Mouse (Mus musculus) forebrain, embryonic 16.5 days (tissue): Measurements from ENCODE around the gene Cd40. TPM values are rescaled to one million over a fixed set of nuclear protein-coding genes. Genes with fewer than 3 reads are reported as not detected.

ENCODE experiments used
- ATAC-seq: fragments of 200-750 bp; cut with Nextera tagmentation; 2 replicates; pipeline ENCODE4 v1.8.0; 2017; ENCODE audit warnings: mild to moderate bottlenecking, moderate library complexity
- H3K27ac ChIP-seq: fragments of 300-500 bp; sonication (generic); 2 replicates; pipeline ENCODE4 v1.5.1; 2014; ENCODE audit warnings: low read length, control low read depth
- H3K27me3 ChIP-seq: fragments of 300-500 bp; sonication (generic); replicated peaks from 2 replicates; pipeline ENCODE4 v1.6.1; 2014; ENCODE audit warnings: low read length; ENCODE audit not compliant: control insufficient read depth, insufficient read depth
- H3K36me3 ChIP-seq: fragments of 300-500 bp; sonication (generic); 2 replicates; pipeline ENCODE4 v1.6.1; 2014; ENCODE audit not compliant: control insufficient read depth, insufficient read depth
- H3K4me1 ChIP-seq: fragments of 300-500 bp; sonication (generic); replicated peaks from 2 replicates; pipeline ENCODE4 v1.6.1; 2014; ENCODE audit warnings: low read length; ENCODE audit not compliant: control insufficient read depth, insufficient read depth
- H3K4me2 ChIP-seq: fragments of 300-500 bp; sonication (generic); 2 replicates; pipeline ENCODE4 v1.6.1; 2014; ENCODE audit warnings: mild to moderate bottlenecking, low read length, control low read depth
- H3K4me3 ChIP-seq: fragments of 300-500 bp; sonication (generic); replicated peaks from 2 replicates; pipeline ENCODE4 v1.5.1; 2014; ENCODE audit warnings: mild to moderate bottlenecking, low read length, control low read depth
- H3K9ac ChIP-seq: fragments of 300-500 bp; sonication (generic); replicated peaks from 2 replicates; pipeline ENCODE4 v1.6.1; 2014; ENCODE audit warnings: low read depth, low read length, control low read depth
- H3K9me3 ChIP-seq: fragments of 300-500 bp; sonication (generic); 2 replicates; pipeline ENCODE4 v1.6.1; 2016; ENCODE audit warnings: low read length; ENCODE audit not compliant: control insufficient read depth
- WGBS: fragments of 180-500 bp; shearing (Covaris S2); extraction: QIAGEN DNeasy Blood & Tissue Kit; methylation state at CpG from one replicate; pipeline ENCODE4 v1.1.7; 2014; 5-methylcytosine and 5-hydroxymethylcytosine counted together
- polyA plus RNA-seq: library from polyadenylated mRNA; unstranded; fragments of >200 nt; fragmentation: Nextera tagmentation; extraction: Ambion mirVana; gene quantifications from 2 replicates; pipeline ENCODE4 v1.2.1, GENCODE M21; 2015

The Cd40 gene
- polyA plus RNA-seq, 1 experiment from 2014 or later: 5.0 TPM

DNA sequence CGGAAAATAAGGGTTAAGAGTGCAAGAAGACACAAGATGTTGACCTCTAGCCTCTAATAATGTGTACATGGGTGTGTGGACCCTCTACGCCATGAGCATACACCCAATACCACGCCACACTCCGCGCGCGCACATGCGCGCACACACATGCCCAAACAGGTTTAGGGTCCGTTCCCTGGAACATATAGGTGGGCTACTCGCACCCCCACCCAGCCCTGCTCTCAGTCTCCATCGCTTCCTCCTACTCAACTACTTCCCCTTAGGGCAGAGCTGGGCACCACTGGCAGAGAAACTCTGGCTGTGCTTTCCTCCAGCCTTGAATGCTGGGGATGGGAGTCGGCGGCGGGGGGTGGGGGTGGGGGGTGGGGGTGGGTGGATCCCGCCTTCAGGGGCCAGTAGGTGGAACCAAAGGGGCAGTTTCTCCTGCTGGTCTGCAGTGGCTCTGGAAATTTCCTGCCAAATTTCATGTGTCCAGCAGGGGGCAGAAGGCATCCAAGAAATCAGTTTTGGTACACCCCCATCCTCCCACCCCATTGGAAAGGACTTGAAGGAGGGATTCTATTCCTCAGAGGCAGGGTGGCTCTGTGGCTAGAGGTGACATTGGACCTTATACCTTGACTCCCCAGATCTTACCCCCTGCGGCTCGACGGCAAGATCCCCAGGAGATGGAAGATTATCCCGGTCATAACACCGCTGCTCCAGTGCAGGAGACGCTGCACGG lies 14.8 kb downstream of the Cd40 start:
- H3K4me2 ChIP-seq: peak overlapping the region; percentile 21
- H3K9me3 ChIP-seq: no peaks in the 10 kb centered on the region
- H3K4me1 ChIP-seq: peaks cover 39% of the 10 kb centered on the region
- 19% methylated on average over 20 of the region's 23 CpGs for WGBS
- H3K4me3 ChIP-seq: no peak overlapping the region
- no peaks in the 10 kb centered on the region for H3K36me3 ChIP-seq
- no peak for ATAC-seq
- peak overlapping the region; percentile 8; the same call in 1 of the 2 replicates for H3K9ac ChIP-seq
- H3K27ac ChIP-seq: no peak overlapping the region
- no peaks in the 10 kb centered on the region for H3K27me3 ChIP-seq

DNA sequence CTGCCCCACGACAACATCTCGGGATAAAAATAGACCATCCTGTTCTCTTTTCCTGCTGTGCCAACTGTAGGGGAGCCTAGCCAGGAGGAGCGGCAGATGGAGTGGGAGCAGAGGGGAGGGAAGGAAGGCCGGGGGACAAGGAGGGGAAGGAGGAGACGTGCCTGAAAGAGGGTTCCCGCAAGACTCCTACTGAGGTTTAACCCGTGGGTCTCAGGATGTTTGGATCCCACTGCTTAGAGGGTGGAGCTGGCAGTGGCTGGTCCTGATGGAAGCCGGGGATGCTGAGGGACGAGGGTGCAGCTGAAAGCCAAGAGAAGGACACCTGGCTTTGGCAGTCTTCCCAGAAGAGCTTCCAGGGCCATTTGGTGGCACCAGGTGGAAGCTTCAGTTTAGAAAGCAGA lies 18.0 kb downstream of the Cd40 start:
- Histone ChIP-seq H3K4me3 (no peak overlapping the region), H3K27ac (no peak overlapping the region), H3K9ac (no peak overlapping the region), H3K9me3 (no peaks in the 10 kb centered on the region), H3K36me3 (no peaks in the 10 kb centered on the region), H3K27me3 (no peaks in the 10 kb centered on the region), H3K4me2 (peak overlapping the region; percentile 28; the same call in 1 of the 2 replicates), H3K4me1 (peaks cover 66% of the 10 kb centered on the region)
- WGBS: 12% methylated on average over 9 of the region's 9 CpGs
- peak; percentile 19; the same call in 1 of the 2 replicates for ATAC-seq

DNA sequence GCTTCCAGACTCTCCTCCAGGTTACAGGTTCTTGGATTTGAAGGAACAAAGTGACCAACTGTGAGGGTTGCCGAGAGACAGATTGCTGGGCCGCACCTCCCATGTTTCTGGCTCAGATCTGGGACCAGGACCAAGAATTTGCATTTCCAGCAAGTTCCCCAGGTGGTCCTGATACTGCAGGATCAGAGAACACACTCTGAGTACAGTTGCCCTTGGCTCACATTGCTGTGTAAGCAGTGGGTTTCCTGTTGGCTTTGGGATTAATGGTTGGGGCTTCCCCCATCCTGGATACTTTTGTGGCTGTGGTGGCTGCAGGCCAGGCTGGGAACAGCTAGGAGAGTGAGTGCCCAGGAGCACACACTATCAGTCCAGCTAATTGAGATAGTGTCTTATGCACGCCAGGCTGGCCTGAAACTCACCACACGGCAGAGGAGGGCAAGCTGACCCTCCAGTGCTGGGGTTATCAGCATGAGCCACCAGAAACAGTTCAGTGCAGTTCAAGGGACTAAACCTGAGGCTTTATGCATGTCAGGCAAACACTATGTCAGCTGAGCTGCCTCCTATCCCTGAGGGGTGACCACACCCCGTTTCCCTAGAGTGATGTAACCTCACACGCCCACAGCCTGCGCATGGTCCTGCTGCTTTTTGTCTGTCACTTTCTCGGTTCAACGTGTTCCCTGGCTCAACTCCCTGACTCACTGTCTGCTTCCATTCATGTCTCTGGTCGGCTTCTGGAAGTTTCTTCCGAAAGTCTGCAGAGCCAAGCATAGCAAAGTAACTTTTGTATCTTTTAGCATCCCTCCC lies 18.9 kb downstream of the Cd40 start:
- peaks cover 3% of the 10 kb centered on the region; the same call in 1 of the 2 replicates for H3K27me3 ChIP-seq
- no peak overlapping the region for H3K4me3 ChIP-seq
- no peaks in the 10 kb centered on the region for H3K36me3 ChIP-seq
- H3K4me2 ChIP-seq: no peak overlapping the region
- no peak overlapping the region for H3K27ac ChIP-seq
- H3K4me1 ChIP-seq: peaks cover 68% of the 10 kb centered on the region
- no peak overlapping the region for H3K9ac ChIP-seq
- no peaks in the 10 kb centered on the region for H3K9me3 ChIP-seq
- 41% methylated on average over 11 of the region's 11 CpGs for WGBS
- ATAC-seq: no peak

- H3K36me3 ChIP-seq: no peaks in the 10 kb centered on the region
- 37% methylated on average over 2 of the region's 2 CpGs for WGBS
- H3K4me1 ChIP-seq: peaks cover 65% of the 10 kb centered on the region
- H3K27ac ChIP-seq: no peak overlapping the region
- H3K27me3 ChIP-seq: peaks cover 5% of the 10 kb centered on the region; the same call in 1 of the 2 replicates
- no peak overlapping the region for H3K9ac ChIP-seq
- H3K9me3 ChIP-seq: no peaks in the 10 kb centered on the region
- no peak overlapping the region for H3K4me2 ChIP-seq
- ATAC-seq: peak; percentile 49; the same call in 1 of the 2 replicates
- H3K4me3 ChIP-seq: no peak overlapping the region
Observed at GRCm38 (mm10) chr2:165074937-165075336, 19.5 kb downstream of the Cd40 start.

DNA sequence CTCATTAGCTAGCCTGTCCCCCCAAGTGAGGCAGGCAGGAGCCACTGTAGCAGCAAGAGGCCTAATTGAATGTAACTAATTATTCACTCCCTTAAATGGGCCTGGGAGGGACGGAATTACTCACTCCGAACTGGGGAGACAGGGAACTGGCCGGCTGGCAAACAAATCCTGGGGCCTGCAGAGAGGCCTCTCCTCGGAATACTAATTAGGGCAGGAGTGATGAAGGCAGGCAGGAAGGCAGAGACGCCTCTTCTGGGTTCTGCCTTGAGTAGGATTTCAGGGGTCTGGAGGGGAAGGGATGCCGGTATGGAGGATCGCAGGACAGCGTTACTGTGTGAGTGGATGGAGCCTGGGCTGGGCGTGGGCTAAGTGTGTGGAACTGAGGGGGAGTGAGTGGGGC lies 21.6 kb downstream of the Cd40 start:
- H3K27me3 ChIP-seq: peaks cover 7% of the 10 kb centered on the region

GRCm38 (mm10) chr2:165078045-165078444 lies 22.6 kb downstream of the Cd40 start:
- no peaks in the 10 kb centered on the region for H3K36me3 ChIP-seq
- no peak overlapping the region for H3K4me3 ChIP-seq
- WGBS: 38% methylated on average over 8 of the region's 8 CpGs
- no peak overlapping the region for H3K9ac ChIP-seq
- peaks cover 58% of the 10 kb centered on the region for H3K4me1 ChIP-seq
- ATAC-seq: no peak
- no peak overlapping the region for H3K4me2 ChIP-seq
- H3K27ac ChIP-seq: no peak overlapping the region
- no peaks in the 10 kb centered on the region for H3K9me3 ChIP-seq
- peaks cover 7% of the 10 kb centered on the region for H3K27me3 ChIP-seq

More for the DNA sequence above, 21.6 kb downstream of the Cd40 start:
- Histone ChIP-seq H3K4me1 (peaks cover 60% of the 10 kb centered on the region), H3K36me3 (no peaks in the 10 kb centered on the region), H3K9me3 (no peaks in the 10 kb centered on the region), H3K27ac (no peak overlapping the region), H3K4me3 (no peak overlapping the region), H3K9ac (peak overlapping the region; percentile 37; the same call in 1 of the 2 replicates), H3K4me2 (no peak overlapping the region)
- WGBS: 3% methylated on average over 9 of the region's 9 CpGs
- peak; percentile 71 for ATAC-seq

DNA sequence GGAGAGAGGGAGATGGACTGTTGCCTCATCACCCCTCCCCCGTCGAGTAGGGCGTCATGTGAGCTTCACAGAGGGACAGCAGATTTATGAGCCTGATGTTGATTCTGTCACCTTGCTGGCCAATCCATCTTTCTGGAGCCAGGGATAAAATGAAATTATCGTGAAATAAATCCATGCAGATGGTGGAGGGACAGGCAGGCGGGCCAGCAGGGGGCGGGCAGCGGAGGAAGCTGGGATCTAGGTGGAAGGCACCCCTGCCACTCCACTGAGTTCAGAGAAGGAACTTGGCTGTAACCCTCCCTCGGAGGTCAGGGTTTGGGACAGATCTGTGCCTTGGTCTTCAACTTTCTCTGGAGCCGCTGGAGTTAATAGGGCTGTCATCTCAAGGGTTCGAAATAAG lies 23.2 kb downstream of the Cd40 start:
- 0 out of 2 replicates have a peak overlapping the region, but pooled peaks have one; percentile 17 for H3K9ac ChIP-seq
- no peak overlapping the region for H3K27ac ChIP-seq

GRCm38 (mm10) chr2:165080657-165081056 lies 25.2 kb downstream of the Cd40 start:
- no peak overlapping the region for H3K9ac ChIP-seq

More for the DNA sequence above, 23.2 kb downstream of the Cd40 start:
- WGBS: 36% methylated on average over 10 of the region's 10 CpGs
- H3K4me3 ChIP-seq: no peak overlapping the region
- peaks cover 52% of the 10 kb centered on the region for H3K4me1 ChIP-seq
- H3K9me3 ChIP-seq: no peaks in the 10 kb centered on the region
- peaks cover 7% of the 10 kb centered on the region for H3K27me3 ChIP-seq
- ATAC-seq: no peak
- H3K4me2 ChIP-seq: no peak overlapping the region
- H3K36me3 ChIP-seq: no peaks in the 10 kb centered on the region

GRCm38 (mm10) chr2:165081257-165081656 lies 25.8 kb downstream of the Cd40 start:
- Histone ChIP-seq H3K36me3 (no peaks in the 10 kb centered on the region), H3K9ac (no peak overlapping the region), H3K4me1 (peaks cover 32% of the 10 kb centered on the region), H3K27me3 (peaks cover 7% of the 10 kb centered on the region), H3K4me2 (no peak overlapping the region), H3K4me3 (no peak overlapping the region), H3K27ac (no peak overlapping the region), H3K9me3 (no peaks in the 10 kb centered on the region)
- ATAC-seq: no peak
- WGBS: 15% methylated on average over 7 of the region's 7 CpGs

More at GRCm38 (mm10) chr2:165080657-165081056, 25.2 kb downstream of the Cd40 start:
- H3K4me2 ChIP-seq: no peak overlapping the region
- 30% methylated on average over 9 of the region's 9 CpGs for WGBS
- no peaks in the 10 kb centered on the region for H3K9me3 ChIP-seq
- no peak overlapping the region for H3K27ac ChIP-seq
- H3K27me3 ChIP-seq: peaks cover 7% of the 10 kb centered on the region
- H3K4me1 ChIP-seq: peaks cover 37% of the 10 kb centered on the region
- no peaks in the 10 kb centered on the region for H3K36me3 ChIP-seq
- no peak for ATAC-seq
- H3K4me3 ChIP-seq: no peak overlapping the region
